In the genomic region with DNA sequence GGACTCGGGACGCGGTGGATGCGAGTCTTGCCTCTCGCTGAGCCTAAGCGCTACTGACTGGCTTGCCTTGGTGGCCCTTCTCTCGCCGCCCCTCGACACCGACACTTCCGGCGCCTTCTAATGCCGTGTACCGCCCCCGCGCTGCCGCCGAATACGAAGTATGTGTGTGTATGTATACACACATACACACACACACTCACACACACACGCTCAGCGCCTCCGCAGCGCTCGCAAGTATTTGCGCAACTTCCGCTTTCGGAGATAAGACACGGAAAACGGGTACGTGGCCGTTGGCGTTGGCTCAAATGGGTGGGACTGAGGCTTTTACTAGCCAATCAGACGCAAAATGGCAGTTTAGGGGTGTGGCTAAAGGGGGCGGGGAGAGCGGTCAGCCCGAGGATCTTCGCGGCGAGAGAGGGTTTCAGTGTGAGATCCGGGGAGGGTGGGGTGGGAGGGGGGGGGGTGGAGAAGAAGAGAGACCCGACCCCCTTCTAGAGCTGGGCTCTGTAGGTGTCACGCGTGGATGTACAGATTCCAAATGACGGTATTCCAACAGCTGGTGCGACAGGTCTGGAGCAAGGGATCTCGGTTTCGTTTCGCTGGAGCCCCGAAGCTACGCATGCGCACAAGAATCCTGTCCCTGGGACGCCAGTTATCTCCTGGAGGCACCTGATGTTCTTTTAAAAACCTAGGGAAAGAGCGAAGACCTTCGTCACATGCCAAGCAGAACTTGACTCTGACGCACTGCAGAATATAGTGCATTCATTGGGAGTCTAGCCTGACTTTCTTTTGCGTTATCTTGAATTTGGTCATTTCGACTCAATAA, we compare ENCODE assay signal across 7 mouse cellular contexts. TPM values are rescaled to one million over a fixed set of nuclear protein-coding genes. Genes with fewer than 3 reads are reported as not detected.
DNase-seq lines count a peak whose midpoint lies in the region; ATAC-seq lines count a peak whose summit lies in the region.

Gene Spty2d1, minus strand, starts transcription at position 244 of the 826 bp plus-strand sequence.

- peak within 1 kb of the TSS; percentile 82 for H3K4me3 ChIP-seq in intestine, embryonic 16.5 days (ENCODE audit: low read length)
- H3K4me3 ChIP-seq in midbrain, embryonic 11.5 days (ENCODE audit: low read depth, low read length), result peak within 1 kb of the TSS; percentile 58

- H3K4me1 ChIP-seq in intestine, embryonic 16.5 days (ENCODE audit: control insufficient read depth, insufficient read depth, low read length), result peaks cover 27% of the 10 kb centered on the region
- H3K4me1 ChIP-seq in midbrain, embryonic 11.5 days (ENCODE audit: control insufficient read depth, insufficient read depth, low read length), result peaks cover 14% of the 10 kb centered on the region

- under 1% methylated on average over 57 of the region's 57 CpGs for WGBS in intestine, embryonic 16.5 days
- 2% methylated on average over 57 of the region's 57 CpGs for WGBS in midbrain, embryonic 11.5 days

- intact Hi-C loops in left cerebral cortex, postnatal 36 days (cut with DNase I), result loop anchor here (2.0 to 5.0 kb wide), 2 partner anchors 50 to 161 kb away; partner anchors contain the start of gene Uevld

- peak; percentile 93 for ATAC-seq in intestine, embryonic 16.5 days
- peak; percentile 94 for ATAC-seq in midbrain, embryonic 11.5 days (ENCODE audit: low FRiP score)

- H3K36me3 ChIP-seq in intestine, embryonic 16.5 days (ENCODE audit: control insufficient read depth, insufficient read depth, low read length), result no peaks in the 10 kb centered on the region
- H3K36me3 ChIP-seq in midbrain, embryonic 11.5 days (ENCODE audit: control insufficient read depth, insufficient read depth, low read length), result no peaks in the 10 kb centered on the region

- H3K27ac ChIP-seq in intestine, embryonic 16.5 days (ENCODE audit: low read length), result peak within 1 kb of the TSS; percentile 97
- H3K27ac ChIP-seq in midbrain, embryonic 11.5 days (ENCODE audit: low read depth, low read length), result peak within 1 kb of the TSS; percentile 37

- H3K9ac ChIP-seq in intestine, embryonic 16.5 days (ENCODE audit: low read depth, low read length), result peak within 1 kb of the TSS; percentile 85
- peak within 1 kb of the TSS; percentile 64 for H3K9ac ChIP-seq in midbrain, embryonic 11.5 days (ENCODE audit: low read length)

- peak; percentile 98 for DNase-seq in adrenal gland, adult 8-10 months
- DNase-seq in embryo, embryonic 9.5 days (ENCODE audit: extremely low spot score), result peak; percentile 96
- DNase-seq in gastrocnemius, postnatal 4 days (ENCODE audit: low spot score in 2 of 2), result peak; percentile 97 to 99
- peak; percentile 99 for DNase-seq in left cerebral cortex, postnatal 36 days (ENCODE audit: low spot score in 2 of 2)
- DNase-seq in midbrain, embryonic 11.5 days (ENCODE audit: low spot score, missing footprints), result peak; percentile 99
- peak; percentile 99 for DNase-seq in skeletal muscle tissue, adult 2 months (ENCODE audit: low read depth, low spot score)

- H3K4me2 ChIP-seq in intestine, embryonic 16.5 days (ENCODE audit: low read depth, low read length), result peak within 1 kb of the TSS; percentile 87
- H3K4me2 ChIP-seq in midbrain, embryonic 11.5 days, result peak within 1 kb of the TSS; percentile 86

- H3K27me3 ChIP-seq in intestine, embryonic 16.5 days (replicated peaks; ENCODE audit: control insufficient read depth, insufficient read depth, low read length), result no peaks in the 10 kb centered on the region
- no peaks in the 10 kb centered on the region for H3K27me3 ChIP-seq in midbrain, embryonic 11.5 days (ENCODE audit: control insufficient read depth, insufficient read depth, low read length)

- H3K9me3 ChIP-seq in intestine, embryonic 16.5 days (ENCODE audit: control insufficient read depth, low read length), result no peaks in the 10 kb centered on the region
- H3K9me3 ChIP-seq in midbrain, embryonic 11.5 days (ENCODE audit: control insufficient read depth, low read length), result no peaks in the 10 kb centered on the region

RNA-seq across cellular contexts. Expression of gene Spty2d1, which starts in this region (rescaled TPM):
- 10 to 100 TPM; 17.3 to 19.7 (median 18.9) TPM for total RNA-seq in adrenal gland, adult 8-10 months (2022)
- 10 to 100 TPM; 18.2 to 20.7 TPM for total RNA-seq in gastrocnemius, postnatal 4 days (2021)
- 15.2 and 16.5 TPM in 2 replicates for polyA plus RNA-seq in intestine, embryonic 16.5 days (2015; fragmentation: Nextera tagmentation; extraction: Ambion mirVana)
- 10 to 100 TPM; 15.1 TPM for total RNA-seq in left cerebral cortex, postnatal 36 days (2021)
- polyA plus RNA-seq in midbrain, embryonic 11.5 days (2014; fragmentation: Nextera tagmentation; extraction: Ambion mirVana), result 12.5 and 13.3 TPM in 2 replicates

Comparison
In these comparisons a context has a peak if more than half of its experiments do, and no peak if none do; other contexts are left out.
1. Peak in every context shown above with its lines: DNase-seq, ATAC-seq, H3K4me3 ChIP-seq and H3K27ac ChIP-seq.